Mouse (Mus musculus): ENCODE data around the gene C1rl.
A peak's percentile ranks its signal among the peaks of the same experiment; 100 is the strongest.
"Not testable (repeated sequence)": the region's sequence is repeated elsewhere in the genome, so short reads cannot be mapped to it uniquely, and the experiment has no call there.

The C1rl gene

DNA sequence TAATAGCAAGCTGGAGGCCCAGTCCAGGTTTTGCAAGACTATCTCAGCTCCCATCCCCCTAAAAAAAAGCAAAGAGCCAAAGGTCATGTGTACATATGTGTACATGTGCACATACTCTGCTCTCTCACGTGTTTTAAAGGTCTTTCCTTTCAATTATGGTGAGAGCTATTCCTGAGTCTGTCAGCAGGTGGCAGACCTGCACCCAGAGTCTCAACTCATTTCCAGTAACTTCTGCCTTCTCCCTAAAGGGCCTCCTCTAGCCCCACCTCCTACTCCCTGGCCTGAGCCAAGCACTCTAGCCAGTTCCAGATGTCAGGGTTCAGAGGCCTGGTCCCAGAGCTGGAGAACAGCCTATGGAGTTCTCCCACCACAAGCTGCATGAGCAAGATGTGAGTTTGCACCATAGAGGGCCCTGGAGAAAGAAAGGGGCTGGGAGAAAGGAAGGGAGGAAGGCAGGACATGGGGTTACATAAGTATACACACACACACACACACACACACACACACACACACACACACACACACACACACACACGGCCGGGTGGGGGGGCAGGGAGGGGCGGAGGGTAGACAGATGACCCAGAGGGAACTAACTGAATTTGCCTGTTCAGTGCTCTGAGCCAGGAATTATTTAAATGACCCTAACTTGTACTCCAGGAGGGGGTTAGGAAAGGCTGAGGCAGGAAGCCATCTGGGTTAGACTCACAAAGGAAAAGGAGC lies at the start of gene C1rl:
TSS of gene C1rl (plus strand) at position 272 of the 720 bp plus-strand sequence.
- DNase-seq (ENCODE audit: low spot score), result peak; percentile 85

- no peak for DNase-seq (ENCODE audit: low spot score)
Observed at GRCm38 (mm10) chr6:124443338-124443737, 49.6 kb upstream of the C1rl start.

GRCm38 (mm10) chr6:124446024-124446423 lies 46.9 kb upstream of the C1rl start:
- DNase-seq (ENCODE audit: low spot score), result no peak

GRCm38 (mm10) chr6:124446459-124446858 lies 46.5 kb upstream of the C1rl start:
- DNase-seq (ENCODE audit: low spot score), result no peak

DNA sequence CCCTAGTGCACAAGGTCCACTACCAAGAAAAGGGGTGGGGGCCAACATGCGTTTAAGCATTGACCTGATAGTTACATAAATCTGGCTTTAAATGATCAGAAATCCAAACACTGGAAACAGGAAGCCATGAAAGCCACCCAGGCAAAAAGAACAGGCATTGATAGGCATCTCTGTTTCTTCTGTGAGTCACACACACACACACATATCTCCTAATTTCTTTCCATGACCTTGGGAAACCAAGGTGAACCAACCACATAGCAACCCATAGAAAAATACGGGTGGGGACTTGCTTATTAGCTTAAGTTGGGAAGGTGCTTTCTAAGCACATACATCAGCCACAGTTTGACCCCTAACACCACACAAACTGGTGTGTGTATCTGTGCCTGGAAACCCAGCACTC lies 45.6 kb upstream of the C1rl start:
- DNase-seq (ENCODE audit: low spot score), result no peak

GRCm38 (mm10) chr6:124448186-124448852 lies 44.6 kb upstream of the C1rl start:
- peak; percentile 36 for DNase-seq (ENCODE audit: low spot score)

- DNase-seq (ENCODE audit: low spot score), result no peak
Observed at GRCm38 (mm10) chr6:124448959-124449667, 43.8 kb upstream of the C1rl start.

DNA sequence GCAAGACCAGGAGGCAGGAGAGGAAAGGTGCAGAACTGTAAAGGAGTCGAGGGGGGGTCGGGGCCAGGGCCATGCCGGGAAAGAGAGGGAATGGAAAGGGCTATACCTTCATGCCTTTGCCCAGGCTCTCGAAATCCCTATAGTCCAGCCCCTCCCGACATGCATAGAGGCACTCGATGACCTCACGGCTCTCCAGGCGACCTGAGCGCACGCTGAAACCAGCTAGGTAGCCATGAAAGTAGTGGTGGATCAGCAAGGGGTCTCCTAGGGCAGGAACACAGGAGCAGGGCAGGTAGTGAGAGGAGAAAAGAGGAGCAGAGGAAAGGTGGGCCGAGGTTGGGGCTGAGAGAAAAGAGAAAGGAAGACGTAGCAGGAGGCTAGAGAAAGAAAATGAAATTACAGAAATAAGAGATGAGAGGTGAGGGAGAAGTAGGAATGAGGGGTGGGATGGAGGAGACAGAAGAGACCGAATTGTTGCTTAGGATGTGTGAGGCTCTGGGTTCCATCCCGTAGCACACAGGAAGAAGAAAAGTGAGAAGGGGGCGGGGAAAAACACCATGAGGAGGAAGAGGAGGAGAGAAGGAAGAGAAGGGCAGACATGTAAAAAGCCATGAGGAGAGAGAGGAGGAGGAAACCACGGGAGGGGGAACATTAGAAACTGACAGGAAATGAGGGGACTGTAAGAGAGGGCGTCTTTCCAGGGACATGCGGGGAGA lies 43.1 kb upstream of the C1rl start:
- DNase-seq (ENCODE audit: low spot score), result no peak

DNA sequence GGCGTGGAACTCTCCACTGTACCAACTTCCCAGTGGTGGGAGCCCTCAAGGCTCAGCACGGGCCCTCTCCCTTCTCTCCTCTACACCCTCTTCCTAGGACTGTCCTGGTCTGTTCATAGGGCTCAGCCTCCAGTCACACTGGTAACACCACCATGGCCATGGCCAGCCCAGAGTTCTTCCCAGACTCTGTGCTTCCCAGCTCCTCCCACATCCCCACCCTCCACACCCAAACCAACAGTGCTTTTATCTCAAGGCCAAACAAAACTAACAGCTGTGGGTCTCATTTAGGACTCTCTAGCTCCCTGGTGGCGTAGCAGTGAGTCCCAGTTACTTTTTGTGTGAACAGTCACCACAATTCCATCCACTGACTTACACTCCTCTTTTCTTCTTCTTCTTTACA lies 40.9 kb upstream of the C1rl start:
- no peak for DNase-seq (ENCODE audit: low spot score)

- peak; percentile 37 for DNase-seq (ENCODE audit: low spot score)
Observed at GRCm38 (mm10) chr6:124453756-124454155, 39.2 kb upstream of the C1rl start.

- no peak for DNase-seq (ENCODE audit: low spot score)
Observed at GRCm38 (mm10) chr6:124456243-124456642, 36.7 kb upstream of the C1rl start.

- DNase-seq (ENCODE audit: low spot score), result no peak
Observed at GRCm38 (mm10) chr6:124457827-124458226, 35.1 kb upstream of the C1rl start.

GRCm38 (mm10) chr6:124458505-124458904 lies 34.4 kb upstream of the C1rl start:
- no peak for DNase-seq (ENCODE audit: low spot score)

DNA sequence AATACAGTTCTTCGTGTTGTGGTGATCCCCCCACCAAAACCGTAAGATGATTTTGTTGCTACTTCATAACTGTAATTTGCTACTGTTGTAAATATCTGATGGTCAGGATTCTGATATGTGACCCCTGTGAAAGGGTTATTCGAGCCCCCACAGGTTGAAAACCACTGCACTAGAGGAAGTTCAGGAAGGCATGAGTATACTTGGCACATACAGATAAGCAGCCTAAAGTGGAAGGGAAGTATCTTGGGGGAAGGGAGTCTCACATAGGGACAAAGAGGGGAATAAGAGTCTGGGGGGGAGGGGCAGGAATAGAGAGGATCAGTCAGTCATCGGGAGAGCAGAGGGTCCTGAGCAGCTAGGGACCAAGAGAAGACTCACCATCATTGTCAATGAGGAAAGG lies 33.5 kb upstream of the C1rl start:
- DNase-seq (ENCODE audit: low spot score), result no peak

- DNase-seq (ENCODE audit: low spot score), result no peak
Observed at GRCm38 (mm10) chr6:124463881-124464291, 29.0 kb upstream of the C1rl start.

DNA sequence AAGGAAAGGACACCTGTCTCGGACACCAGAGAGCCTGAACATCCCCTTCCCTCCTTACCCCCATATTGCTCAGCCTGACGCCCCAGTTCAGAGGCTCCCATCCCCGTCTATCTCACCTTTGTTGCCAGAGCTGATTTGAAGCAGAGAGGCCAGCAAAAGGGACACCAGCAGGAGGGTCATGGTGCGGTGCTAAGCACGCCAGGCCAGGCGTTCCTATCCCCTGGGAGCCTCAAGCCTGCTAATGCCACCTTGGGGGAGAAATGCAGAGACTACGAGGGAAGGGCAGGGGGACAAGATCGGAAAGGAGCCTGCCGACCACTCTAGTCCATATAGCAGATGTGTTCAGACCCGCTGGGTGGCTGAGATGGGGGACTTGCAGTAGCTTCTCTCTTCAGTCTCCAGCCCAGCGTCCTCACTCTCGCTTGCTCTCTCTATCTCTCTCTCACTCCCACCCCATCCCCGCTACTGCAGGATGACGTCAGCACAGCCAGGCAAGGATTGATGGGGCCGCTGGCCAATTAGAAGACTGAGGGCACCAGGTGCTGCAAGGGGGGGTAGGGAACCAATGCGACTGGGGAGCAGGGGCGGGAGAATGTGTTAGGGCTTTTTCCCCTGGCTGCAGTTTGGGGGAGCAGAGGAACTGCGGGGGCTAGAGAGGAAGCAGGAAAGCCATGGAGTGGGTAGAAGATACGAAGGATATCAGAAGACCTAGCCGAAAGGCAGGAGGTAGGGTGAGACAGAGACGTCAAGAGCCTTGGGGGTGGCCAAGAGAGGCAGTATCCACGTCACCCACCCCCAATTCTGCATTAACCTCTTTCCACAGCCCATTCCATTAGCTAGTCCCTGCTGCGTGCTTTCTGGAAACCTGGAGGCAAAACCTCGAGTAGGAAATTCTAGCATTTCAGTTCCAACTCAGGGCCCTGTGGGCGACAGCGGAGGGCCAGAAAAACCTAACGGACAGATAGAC lies 28.3 kb upstream of the C1rl start, which contains the start of gene Clstn3:
TSS of gene Clstn3 (minus strand) at position 490 of the 967 bp plus-strand sequence.
- DNase-seq (ENCODE audit: low spot score), result peak; percentile 93

- DNase-seq (ENCODE audit: low spot score), result no peak
Observed at GRCm38 (mm10) chr6:124465299-124465698, 27.6 kb upstream of the C1rl start.

- no peak for DNase-seq (ENCODE audit: low spot score)
Observed at GRCm38 (mm10) chr6:124465729-124466128, 27.2 kb upstream of the C1rl start.

- DNase-seq (ENCODE audit: low spot score), result no peak
Observed at GRCm38 (mm10) chr6:124471121-124471520, 21.8 kb upstream of the C1rl start.

DNA sequence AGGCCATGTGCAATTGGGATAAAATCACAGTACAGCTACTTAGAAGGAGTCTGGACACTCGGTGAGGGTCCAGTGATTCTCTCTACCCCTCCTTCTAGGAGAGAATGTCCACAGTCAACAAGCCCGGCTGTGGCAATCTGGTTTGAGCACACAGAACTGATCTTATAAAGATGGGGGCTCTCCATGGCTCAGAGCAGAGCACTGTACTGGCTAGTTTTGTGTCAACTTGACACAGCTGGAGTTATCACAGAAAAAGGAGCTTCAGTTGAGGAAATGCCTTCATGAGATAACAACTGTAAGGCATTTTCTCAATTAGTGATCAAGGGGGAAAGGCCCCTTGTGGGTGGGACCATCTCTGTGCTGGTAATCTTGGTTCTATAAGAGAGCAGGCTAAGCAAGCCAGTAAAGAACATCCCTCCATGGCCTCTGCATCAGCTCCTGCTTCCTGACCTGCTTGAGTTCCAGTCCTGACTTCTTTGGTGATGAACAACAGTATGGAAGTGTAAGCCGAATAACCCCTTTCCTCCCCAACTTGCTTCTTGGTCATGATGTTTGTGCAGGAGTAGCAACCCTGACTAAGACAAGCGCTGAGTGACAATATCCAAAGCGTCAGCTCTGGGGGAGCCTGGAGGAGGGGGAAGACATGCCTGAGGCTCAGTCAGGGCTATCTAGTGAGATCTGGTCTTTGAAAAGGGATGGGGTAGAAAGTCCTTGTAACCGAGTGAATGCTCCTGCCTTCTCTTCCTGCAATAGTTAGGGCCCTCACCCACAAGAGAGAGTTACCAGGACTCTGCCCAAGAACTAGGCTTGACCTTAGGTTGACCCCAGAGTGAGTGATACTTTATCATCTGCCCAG lies 20.9 kb upstream of the C1rl start:
- not testable (repeated sequence) for DNase-seq (ENCODE audit: low spot score)

Data from retina, embryonic 14.5 days (tissue).